Mouse (Mus musculus): ENCODE data around the gene Drg2.
"Not testable (repeated sequence)": the region's sequence is repeated elsewhere in the genome, so short reads cannot be mapped to it uniquely, and the experiment has no call there.

The Drg2 gene

GRCm38 (mm10) chr11:60454080-60454744, at the start of gene Drg2:
Drg2 (plus strand) TSS chr11:60454591.
- DNase-seq = peak; percentile 90

- no peak for DNase-seq
Measured at GRCm38 (mm10) chr11:60406606-60407005, 47.8 kb upstream of the Drg2 start.

GRCm38 (mm10) chr11:60412173-60412572, 42.2 kb upstream of the Drg2 start:
- peak; percentile 79 for DNase-seq

GRCm38 (mm10) chr11:60412921-60413320, 41.5 kb upstream of the Drg2 start:
- DNase-seq = no peak

- no peak for DNase-seq
Measured at GRCm38 (mm10) chr11:60416590-60416962, 37.8 kb upstream of the Drg2 start.

- peak; percentile 99 for DNase-seq
Measured at GRCm38 (mm10) chr11:60416963-60417716, 37.3 kb upstream of the Drg2 start, which contains the start of gene Gid4. Gid4 (plus strand) TSS chr11:60417145.

GRCm38 (mm10) chr11:60417717-60418472, 36.5 kb upstream of the Drg2 start, which contains the start of gene Atpaf2:
Atpaf2 (minus strand) TSS chr11:60418457.
- no peak for DNase-seq

- peak; percentile 11 for DNase-seq
Measured at GRCm38 (mm10) chr11:60418473-60418803, 36.0 kb upstream of the Drg2 start.

- no peak for DNase-seq
Measured at GRCm38 (mm10) chr11:60422046-60422668, 32.2 kb upstream of the Drg2 start.

- no peak for DNase-seq
Measured at GRCm38 (mm10) chr11:60423006-60423405, 31.4 kb upstream of the Drg2 start.

GRCm38 (mm10) chr11:60426417-60426816, 28.0 kb upstream of the Drg2 start:
- DNase-seq = no peak

GRCm38 (mm10) chr11:60427628-60428027, 26.8 kb upstream of the Drg2 start:
- DNase-seq = no peak

- DNase-seq = no peak
Measured at GRCm38 (mm10) chr11:60433501-60433900, 20.9 kb upstream of the Drg2 start.

- no peak for DNase-seq
Measured at GRCm38 (mm10) chr11:60435133-60435532, 19.3 kb upstream of the Drg2 start.

- DNase-seq = no peak
Measured at GRCm38 (mm10) chr11:60436618-60437017, 17.8 kb upstream of the Drg2 start.

- DNase-seq = not testable (repeated sequence)
Measured at GRCm38 (mm10) chr11:60439621-60440020, 14.8 kb upstream of the Drg2 start.

GRCm38 (mm10) chr11:60440176-60440575, 14.2 kb upstream of the Drg2 start:
- DNase-seq = peak; percentile 30

- DNase-seq = no peak
Measured at GRCm38 (mm10) chr11:60442896-60443295, 11.5 kb upstream of the Drg2 start.

GRCm38 (mm10) chr11:60444007-60444406, 10.4 kb upstream of the Drg2 start:
- DNase-seq = no peak

GRCm38 (mm10) chr11:60454745-60455087, 325 bp downstream of the Drg2 start:
- no peak for DNase-seq

- DNase-seq = peak; percentile 15
Measured at GRCm38 (mm10) chr11:60457973-60458372, 3.6 kb downstream of the Drg2 start.

GRCm38 (mm10) chr11:60465943-60466380, 11.6 kb downstream of the Drg2 start:
- DNase-seq = peak; percentile 84

- no peak for DNase-seq
Measured at GRCm38 (mm10) chr11:60469039-60469438, 14.6 kb downstream of the Drg2 start, which contains the start of gene Myo15. Myo15 (plus strand) TSS chr11:60469339.
